Mouse (Mus musculus) lung, embryonic 16.5 days (tissue): ENCODE measurements around the gene Zbtb5. TPM values are rescaled to one million over a fixed set of nuclear protein-coding genes. Genes with fewer than 3 reads are reported as not detected.
"Not testable (repeated sequence)": the region's sequence is repeated elsewhere in the genome, so short reads cannot be mapped to it uniquely, and the experiment has no call there.

Source experiments
- ATAC-seq: fragments of 200-750 bp; cut with Nextera tagmentation; 2 replicates; pipeline ENCODE4 v1.8.0; 2017; ENCODE audit warnings: low read depth, mild to moderate bottlenecking, moderate library complexity
- H3K27ac ChIP-seq: fragments of 300-500 bp; sonication (generic); 2 replicates; pipeline ENCODE4 v1.5.1; 2014; ENCODE audit warnings: mild to moderate bottlenecking, control low read depth, low read length
- H3K27me3 ChIP-seq: fragments of 300-500 bp; sonication (generic); 2 replicates; pipeline ENCODE4 v1.6.1; 2014; ENCODE audit warnings: low read depth, low read length, mixed read lengths; ENCODE audit not compliant: control insufficient read depth, insufficient read depth
- H3K36me3 ChIP-seq: fragments of 300-500 bp; sonication (generic); 2 replicates; pipeline ENCODE4 v1.6.1; 2014; ENCODE audit warnings: low read length; ENCODE audit not compliant: control insufficient read depth, insufficient read depth
- H3K4me1 ChIP-seq: fragments of 300-500 bp; sonication (generic); replicated peaks from 2 replicates; pipeline ENCODE4 v1.6.1; 2014; ENCODE audit warnings: low read length, mixed read lengths; ENCODE audit not compliant: control insufficient read depth, insufficient read depth
- H3K4me2 ChIP-seq: fragments of 300-500 bp; sonication (generic); 2 replicates; pipeline ENCODE4 v1.6.1; 2014; ENCODE audit warnings: low read depth, low read length, control low read depth
- H3K4me3 ChIP-seq: fragments of 300-500 bp; sonication (generic); 2 replicates; pipeline ENCODE4 v1.5.1; 2014; ENCODE audit warnings: mild to moderate bottlenecking, low read length, control low read depth
- H3K9ac ChIP-seq: fragments of 300-500 bp; sonication (generic); 2 replicates; pipeline ENCODE4 v1.6.1; 2014; ENCODE audit warnings: low read length, control low read depth
- H3K9me3 ChIP-seq: fragments of 300-500 bp; sonication (generic); 2 replicates; pipeline ENCODE4 v1.6.1; 2016; ENCODE audit warnings: low read length; ENCODE audit not compliant: control insufficient read depth
- WGBS: fragments of 180-500 bp; shearing (Covaris S2); extraction: QIAGEN DNeasy Blood & Tissue Kit; methylation state at CpG from one replicate; pipeline ENCODE4 v1.1.7; 2014; 5-methylcytosine and 5-hydroxymethylcytosine counted together
- polyA plus RNA-seq: library from polyadenylated mRNA; unstranded; fragments of >200 nt; fragmentation: Nextera tagmentation; extraction: Ambion mirVana; gene quantifications from 2 replicates; pipeline ENCODE4 v1.2.1, GENCODE M21; 2015

Gene Zbtb5
- polyA plus RNA-seq: 19.2 and 19.5 TPM in 2 replicates

DNA sequence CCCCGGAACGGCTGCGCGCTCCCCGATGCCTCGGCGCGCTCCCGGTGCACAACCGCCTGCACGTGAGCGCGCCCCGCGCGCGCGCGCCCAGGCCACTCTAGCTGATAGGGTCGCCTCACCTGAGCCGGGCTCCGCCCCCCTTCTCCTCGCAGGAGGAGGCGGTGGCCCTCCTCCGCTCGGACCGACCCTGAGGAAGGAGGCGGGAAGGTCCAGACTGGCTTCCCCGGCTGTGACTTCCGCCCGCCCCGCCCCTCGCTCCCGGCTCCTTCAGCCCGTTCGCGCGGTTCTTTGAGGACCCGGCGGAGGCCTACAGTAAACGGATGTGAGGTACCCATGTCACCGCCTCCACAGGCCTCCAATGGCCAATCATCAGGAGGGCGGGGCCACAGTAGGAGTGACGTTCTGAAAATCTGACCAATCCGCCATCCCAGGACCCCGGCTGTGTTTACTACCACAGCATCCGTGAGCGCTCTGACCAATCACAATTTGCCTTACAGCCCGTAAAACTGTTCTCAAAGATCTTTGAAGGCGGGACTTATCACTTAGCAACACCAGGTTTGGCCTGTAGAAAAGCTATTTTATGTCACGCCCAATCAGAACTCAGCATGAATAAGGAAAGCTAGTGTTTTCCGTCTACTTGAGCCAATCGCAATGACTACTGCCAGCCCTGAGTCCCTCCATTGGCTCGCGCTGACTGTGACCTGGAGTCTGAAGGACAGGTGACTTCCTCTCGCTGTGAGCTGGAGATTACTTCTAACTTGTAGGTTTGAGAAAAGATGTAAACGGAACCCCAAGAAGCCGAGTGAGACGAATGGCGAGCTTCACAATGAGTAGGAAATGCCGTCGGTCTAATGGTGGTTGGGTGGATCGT lies at the start of gene Zbtb5:
TSS of gene Zbtb5 (minus strand) at position 308 of the 871 bp plus-strand sequence.
- H3K9me3 ChIP-seq: no peaks in the 10 kb centered on the region
- H3K4me2 ChIP-seq: peak within 1 kb of the TSS; percentile 83
- H3K27ac ChIP-seq: peak within 1 kb of the TSS; percentile 95
- H3K36me3 ChIP-seq: no peaks in the 10 kb centered on the region
- H3K27me3 ChIP-seq: no peaks in the 10 kb centered on the region
- peak within 1 kb of the TSS; percentile 75 for H3K4me3 ChIP-seq
- peak; percentile 98 for ATAC-seq
- H3K9ac ChIP-seq: peak within 1 kb of the TSS; percentile 81
- WGBS: 0% methylated on average over 51 of the region's 63 CpGs
- peaks cover 20% of the 10 kb centered on the region for H3K4me1 ChIP-seq

DNA sequence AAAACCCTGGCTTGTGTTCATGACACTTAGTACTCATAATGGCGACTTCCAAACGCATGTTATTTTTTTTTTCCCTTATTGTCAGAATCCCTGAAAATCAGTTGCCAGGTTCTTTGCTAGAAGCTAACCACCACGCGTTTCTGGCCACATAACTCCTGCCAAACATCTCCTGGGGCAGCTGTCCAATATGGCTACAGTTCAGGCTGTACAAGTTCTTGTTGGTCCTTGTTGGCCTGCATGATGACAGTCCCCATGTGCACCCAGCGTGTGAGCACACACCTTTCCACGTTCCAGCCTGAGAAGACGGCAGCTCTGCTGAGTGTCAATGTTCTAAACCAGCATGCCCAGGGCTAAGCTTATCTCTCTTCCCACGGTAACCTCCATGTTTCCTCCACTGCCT lies 43.2 kb upstream of the Zbtb5 start:
- Histone ChIP-seq H3K9me3 (no peaks in the 10 kb centered on the region), H3K4me2 (no peak overlapping the region), H3K4me3 (no peak overlapping the region), H3K4me1 (no peaks in the 10 kb centered on the region), H3K27me3 (no peaks in the 10 kb centered on the region), H3K27ac (no peak overlapping the region), H3K36me3 (no peaks in the 10 kb centered on the region; the same call in 1 of the 2 replicates), H3K9ac (no peak overlapping the region)
- 80% methylated on average over 8 of the region's 8 CpGs for WGBS
- ATAC-seq: no peak

DNA sequence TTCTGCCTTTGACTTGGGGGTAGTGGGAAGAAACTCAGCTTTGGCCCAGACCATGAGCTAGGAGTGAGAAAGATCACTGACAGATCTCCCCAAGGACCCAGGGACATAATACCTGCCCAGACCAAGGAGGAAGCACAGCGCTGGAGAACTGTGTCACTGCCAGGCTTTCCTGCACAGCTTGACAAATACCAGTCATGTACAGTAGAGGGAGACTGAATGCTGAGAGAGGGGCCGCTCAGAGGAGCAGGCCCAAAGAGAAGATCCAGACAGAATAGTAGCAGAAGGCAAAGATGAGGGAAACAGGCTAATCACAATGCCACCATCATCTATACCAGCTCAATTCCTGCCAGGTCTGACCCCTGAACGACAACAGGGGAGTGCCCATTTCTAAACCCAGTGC lies 42.6 kb upstream of the Zbtb5 start:
- ATAC-seq: no peak
- Histone ChIP-seq H3K9me3 (no peaks in the 10 kb centered on the region), H3K27ac (no peak overlapping the region), H3K4me2 (no peak overlapping the region), H3K9ac (no peak overlapping the region), H3K4me3 (no peak overlapping the region), H3K4me1 (no peaks in the 10 kb centered on the region), H3K27me3 (no peaks in the 10 kb centered on the region), H3K36me3 (no peaks in the 10 kb centered on the region; the same call in 1 of the 2 replicates)
- WGBS: 47% methylated on average over 3 of the region's 3 CpGs

DNA sequence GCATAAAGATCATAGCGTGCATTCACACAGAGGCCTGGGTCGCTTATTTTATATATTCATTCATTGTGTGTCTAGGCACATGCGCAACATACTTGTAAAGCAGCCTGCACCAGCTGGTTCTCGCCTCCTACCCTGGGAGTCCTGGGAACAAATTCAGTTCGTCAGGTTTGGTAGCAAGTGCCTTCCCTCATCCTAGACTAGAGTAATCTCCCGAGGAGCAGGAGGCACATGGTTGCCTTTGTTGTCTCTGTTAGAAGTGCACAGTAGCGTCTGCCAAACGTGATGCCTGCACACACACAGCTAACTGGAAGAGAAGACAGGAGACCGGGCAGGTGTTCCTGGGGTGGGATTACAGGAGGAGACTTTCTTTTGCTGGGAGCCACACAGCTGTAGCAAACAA lies 35.7 kb upstream of the Zbtb5 start:
- no peak overlapping the region for H3K4me3 ChIP-seq
- ATAC-seq: no peak
- H3K27me3 ChIP-seq: no peaks in the 10 kb centered on the region
- WGBS: 76% methylated on average over 9 of the region's 9 CpGs
- no peaks in the 10 kb centered on the region for H3K9me3 ChIP-seq
- 0 out of 2 replicates have a peak, but pooled peaks cover 2% of the 10 kb centered on the region for H3K36me3 ChIP-seq
- no peak overlapping the region for H3K9ac ChIP-seq
- H3K4me1 ChIP-seq: no peaks in the 10 kb centered on the region
- no peak overlapping the region for H3K4me2 ChIP-seq
- no peak overlapping the region for H3K27ac ChIP-seq

DNA sequence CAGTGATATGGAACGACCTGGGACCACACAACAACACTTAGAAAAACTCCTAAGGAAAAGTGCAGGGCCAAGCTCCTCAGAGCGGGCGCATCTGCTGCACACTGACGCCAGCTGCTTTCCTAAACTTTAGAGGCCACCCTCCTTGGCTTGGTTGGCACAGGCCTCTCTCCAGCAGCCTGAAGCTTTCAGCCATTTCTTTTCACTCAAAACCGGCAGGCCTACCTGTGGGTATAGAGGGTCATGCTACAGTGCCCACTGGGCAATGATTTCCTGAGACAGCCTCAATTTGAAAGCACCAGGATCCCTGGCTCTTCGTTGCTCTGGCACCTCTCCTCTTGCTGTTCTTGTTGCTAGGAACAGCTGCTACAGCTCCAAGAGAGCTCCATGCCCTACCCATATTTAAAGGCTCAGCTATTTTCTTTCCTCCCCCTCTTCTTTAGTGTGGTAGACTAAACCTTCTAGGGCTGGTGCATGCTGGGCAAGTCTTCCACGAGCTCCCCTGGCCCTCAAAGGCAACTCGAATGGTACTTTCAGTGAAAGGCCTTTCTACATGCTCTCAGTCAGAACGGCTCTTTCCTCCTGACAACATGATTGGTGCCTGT lies 35.2 kb upstream of the Zbtb5 start:
- Histone ChIP-seq H3K36me3 (0 out of 2 replicates have a peak, but pooled peaks cover 2% of the 10 kb centered on the region), H3K4me3 (no peak overlapping the region), H3K9me3 (no peaks in the 10 kb centered on the region), H3K4me1 (no peaks in the 10 kb centered on the region), H3K9ac (no peak overlapping the region), H3K4me2 (no peak overlapping the region), H3K27me3 (no peaks in the 10 kb centered on the region), H3K27ac (no peak overlapping the region)
- ATAC-seq: no peak
- WGBS: 86% methylated on average over 9 of the region's 9 CpGs

DNA sequence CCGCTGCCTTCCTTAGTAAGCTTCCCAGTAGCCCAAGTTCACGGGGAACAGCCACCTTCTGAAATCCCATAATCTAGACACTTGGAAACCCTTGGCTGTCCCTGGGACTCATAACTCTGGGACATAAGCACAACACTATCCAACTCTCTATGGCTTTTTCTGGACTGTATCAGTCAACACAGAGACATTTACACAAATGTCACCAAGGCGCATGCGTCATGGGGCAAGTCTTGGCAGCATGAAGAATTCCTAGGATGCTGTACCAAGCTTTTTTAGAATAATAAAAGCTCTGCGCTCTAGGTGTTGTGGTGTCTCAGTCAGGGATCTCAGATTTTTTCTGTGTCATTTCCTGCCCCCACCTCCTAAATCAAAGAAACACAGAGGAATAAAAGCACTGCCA lies 34.5 kb upstream of the Zbtb5 start:
- Histone ChIP-seq H3K4me1 (no peaks in the 10 kb centered on the region), H3K9ac (no peak overlapping the region), H3K27ac (no peak overlapping the region), H3K4me2 (no peak overlapping the region), H3K9me3 (no peaks in the 10 kb centered on the region), H3K4me3 (no peak overlapping the region), H3K27me3 (no peaks in the 10 kb centered on the region), H3K36me3 (peaks cover 2% of the 10 kb centered on the region; the same call in 1 of the 2 replicates)
- ATAC-seq: no peak
- WGBS: 91% methylated on average over 5 of the region's 5 CpGs

DNA sequence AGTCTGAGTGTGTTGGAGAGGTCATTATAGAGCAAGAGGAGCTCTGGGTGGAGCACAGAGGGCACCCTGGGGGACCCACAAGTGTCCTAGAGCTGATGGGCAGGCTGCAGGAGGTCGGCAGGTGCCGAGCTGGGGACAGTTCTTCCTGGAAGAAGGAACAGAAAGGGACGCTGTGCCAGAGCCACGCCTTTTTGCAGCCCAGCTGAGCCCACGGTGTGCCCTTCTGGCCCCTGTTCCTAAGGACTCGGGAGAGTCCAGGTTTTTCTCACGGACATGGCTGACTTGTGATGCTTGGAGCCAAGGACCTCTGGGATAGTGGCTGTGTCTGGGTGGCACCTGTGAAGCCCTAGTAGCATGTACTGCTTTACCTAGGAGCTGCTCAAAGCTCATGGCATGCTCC lies 28.6 kb upstream of the Zbtb5 start:
- H3K36me3 ChIP-seq: peaks cover 7% of the 10 kb centered on the region; the same call in 1 of the 2 replicates
- 81% methylated on average over 7 of the region's 7 CpGs for WGBS
- H3K27ac ChIP-seq: no peak overlapping the region
- no peaks in the 10 kb centered on the region for H3K4me1 ChIP-seq
- no peak for ATAC-seq
- H3K4me2 ChIP-seq: no peak overlapping the region
- H3K9ac ChIP-seq: no peak overlapping the region
- H3K9me3 ChIP-seq: no peaks in the 10 kb centered on the region
- no peak overlapping the region for H3K4me3 ChIP-seq
- no peaks in the 10 kb centered on the region for H3K27me3 ChIP-seq

DNA sequence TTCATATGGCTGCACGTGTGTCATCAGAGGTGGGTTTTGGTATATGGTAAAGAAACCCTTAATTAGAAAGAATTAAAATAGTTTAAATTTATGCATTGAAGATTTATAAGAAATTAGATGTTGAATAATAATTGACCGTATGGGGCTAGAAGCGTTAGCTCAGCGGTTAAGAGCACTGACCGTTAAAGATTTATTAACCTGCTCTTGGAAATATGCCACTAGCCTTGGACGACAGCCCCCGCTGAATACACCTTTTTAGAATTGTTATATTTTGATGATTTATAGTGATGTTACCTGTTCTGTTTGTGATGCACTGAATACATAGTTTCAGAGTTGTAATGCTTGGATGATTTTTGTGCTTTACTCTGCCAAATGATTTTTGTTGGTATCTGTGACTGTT lies 27.3 kb upstream of the Zbtb5 start:
- WGBS: 87% methylated on average over 7 of the region's 7 CpGs
- H3K36me3 ChIP-seq, H3K27me3 ChIP-seq, H3K9me3 ChIP-seq, H3K4me2 ChIP-seq, H3K4me3 ChIP-seq, H3K4me1 ChIP-seq, ATAC-seq, H3K27ac ChIP-seq, H3K9ac ChIP-seq: not testable (repeated sequence)

DNA sequence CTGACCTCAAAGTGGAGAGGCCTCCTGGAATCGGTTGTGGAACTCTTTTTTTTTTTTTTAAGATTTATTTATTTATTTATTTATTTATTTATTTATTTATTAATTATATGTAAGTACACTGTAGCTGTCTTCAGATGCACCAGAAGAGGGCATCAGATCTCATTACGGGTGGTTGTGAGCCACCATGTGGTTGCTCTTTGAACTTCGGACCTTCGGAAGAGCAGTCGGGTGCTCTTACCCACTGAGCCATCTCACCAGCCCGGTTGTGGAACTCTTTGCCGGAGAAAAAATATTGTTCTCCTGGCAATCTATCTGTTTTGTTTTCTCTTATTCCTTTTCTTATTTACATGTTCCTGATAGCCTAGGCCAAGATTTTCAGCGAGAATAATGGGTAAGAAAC lies 26.7 kb upstream of the Zbtb5 start:
- H3K4me1 ChIP-seq, H3K27ac ChIP-seq, H3K36me3 ChIP-seq, H3K9me3 ChIP-seq, ATAC-seq, H3K4me3 ChIP-seq, H3K9ac ChIP-seq, H3K27me3 ChIP-seq, H3K4me2 ChIP-seq: not testable (repeated sequence)
- 58% methylated on average over 8 of the region's 8 CpGs for WGBS
